Mouse (Mus musculus): ENCODE measurements around the gene Ifng. TPM values are rescaled to one million over a fixed set of nuclear protein-coding genes. Genes with fewer than 3 reads are reported as not detected.

The Ifng gene
- total RNA-seq, 2 experiments from 2014 or later = not detected

DNA sequence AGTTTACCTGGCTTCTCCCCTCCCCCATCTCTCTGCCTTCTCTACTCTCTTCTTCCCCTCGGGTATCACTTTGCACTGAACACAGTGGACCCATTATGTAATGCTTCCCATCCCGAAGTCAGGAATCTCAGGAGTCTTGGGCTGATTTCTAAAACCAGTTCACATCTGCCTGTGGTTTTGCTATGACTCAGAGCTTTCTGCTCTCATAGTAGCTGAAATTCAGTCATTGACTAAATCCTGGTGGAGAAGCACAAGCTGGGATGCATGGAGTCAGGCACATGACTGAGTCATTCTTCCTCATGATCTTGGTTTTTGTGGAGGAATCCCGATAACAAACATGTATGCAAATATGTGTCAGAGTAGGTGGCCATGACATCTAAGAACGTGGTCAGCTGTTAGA, 38.4 kb downstream of the Ifng start:
- DNase-seq (ENCODE audit: low spot score in 2 of 2) = no peak

DNA sequence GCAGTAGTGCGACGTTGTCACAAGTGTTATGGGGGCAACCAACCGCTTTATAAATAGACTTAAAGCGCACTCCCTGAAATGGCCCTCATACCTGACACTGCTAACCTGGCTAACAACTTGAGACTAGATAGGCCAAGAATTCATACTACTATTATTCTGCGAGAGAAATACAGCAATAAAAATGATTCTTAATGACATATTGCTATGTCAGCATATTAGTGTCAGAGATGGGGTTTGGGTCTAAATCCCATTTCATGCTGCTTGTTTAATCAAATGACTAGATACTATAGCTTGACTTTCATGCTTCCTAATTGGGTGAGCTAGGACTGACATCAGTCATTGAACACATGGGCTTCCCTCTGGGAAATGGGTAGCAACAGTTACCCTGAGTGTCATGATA, 39.3 kb downstream of the Ifng start:
- no peak for DNase-seq (ENCODE audit: low spot score in 2 of 2)

DNA sequence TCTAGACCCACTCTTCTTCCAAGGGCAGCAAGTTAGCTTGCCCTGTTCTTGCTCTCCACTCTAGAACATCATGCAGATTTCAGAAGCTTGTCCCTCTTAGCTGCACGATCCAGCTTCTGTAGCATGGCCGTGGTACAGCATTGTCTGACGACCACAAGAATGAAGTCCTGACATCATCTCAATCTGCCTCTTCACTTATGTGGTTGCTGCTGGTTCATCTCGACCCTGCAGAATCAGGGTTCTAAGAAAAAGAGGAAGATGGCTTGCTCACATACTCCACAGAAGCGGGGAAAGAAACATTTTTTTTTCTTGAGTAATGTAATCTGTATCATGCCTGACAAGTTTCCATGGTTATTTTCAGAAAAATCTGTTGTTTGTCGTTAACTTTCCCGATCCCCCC, 39.9 kb downstream of the Ifng start:
- DNase-seq (ENCODE audit: low spot score in 2 of 2) = no peak

DNA sequence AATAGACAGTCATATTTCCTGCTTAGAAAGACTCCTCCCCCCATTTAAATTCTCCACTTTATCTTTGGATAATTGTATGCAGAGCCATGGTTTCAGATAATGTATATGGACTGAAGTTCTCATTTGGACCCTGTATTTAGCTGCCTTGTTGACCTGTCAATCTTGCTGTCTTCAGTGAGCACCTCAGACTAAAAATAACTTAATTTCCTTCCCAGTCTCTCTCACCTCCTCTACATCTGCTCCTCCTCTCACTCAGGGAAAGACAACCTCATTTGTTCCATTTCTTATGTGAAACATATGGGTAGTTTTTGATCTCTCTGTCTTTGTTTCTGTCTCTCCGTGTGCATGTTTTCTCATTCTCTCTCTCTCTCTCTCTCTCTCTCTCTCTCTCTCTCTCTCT, 53.3 kb downstream of the Ifng start:
- DNase-seq (ENCODE audit: low spot score in 2 of 2) = no peak

DNA sequence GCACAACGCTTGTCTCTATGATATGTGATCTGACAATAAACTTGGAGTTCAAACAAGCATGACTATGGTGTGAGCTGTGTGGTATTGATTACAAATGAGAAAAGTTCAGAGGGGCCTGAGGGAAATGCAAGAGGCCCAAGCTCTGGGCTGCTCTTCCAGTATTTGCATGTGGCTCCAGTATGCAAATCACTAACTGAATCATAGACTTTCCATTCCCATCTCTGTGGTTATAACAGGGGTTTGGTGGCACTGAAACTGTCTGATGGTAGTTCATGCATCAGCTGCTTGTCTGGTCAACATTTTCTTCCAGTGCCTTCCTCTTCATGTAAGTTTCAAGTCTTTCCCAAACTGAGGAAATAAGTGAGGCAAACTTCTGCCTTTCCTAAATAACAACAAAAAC, 54.5 kb downstream of the Ifng start:
- no peak for DNase-seq (ENCODE audit: low spot score in 2 of 2)

Other genes starting within 250 kb of the Ifng start
- gene Il22, start 236.1 kb upstream of the Ifng start, total RNA-seq (2021) = not detected
- under 1 TPM; 0.69 to 0.78 TPM for gene Gm32717, start 200.3 kb upstream of the Ifng start, total RNA-seq (2021)
- under 1 TPM; 0.69 to 0.78 TPM for gene Gm32802, start 182.4 kb upstream of the Ifng start, total RNA-seq (2021)
- gene Iltifb, start 146.0 kb upstream of the Ifng start, total RNA-seq (2021) = not detected
- gene Gm9040, start 114.1 kb upstream of the Ifng start, total RNA-seq (2021) = not detected
- not detected for gene Gm9044, start 108.6 kb upstream of the Ifng start, total RNA-seq (2021)
- gene Gm9045, start 103.2 kb upstream of the Ifng start, total RNA-seq (2021) = not detected
- gene Gm9046, start 97.8 kb upstream of the Ifng start, total RNA-seq (2021) = not detected
- not detected for gene Gm9048, start 92.4 kb upstream of the Ifng start, total RNA-seq (2021)
- gene Gm9049, start 86.9 kb upstream of the Ifng start, total RNA-seq (2021) = not detected

Data from layer of hippocampus, postnatal 10 days (tissue).